Mouse (Mus musculus) midbrain, embryonic 11.5 days (tissue): ENCODE results near the gene Zfp628. TPM values are rescaled to one million over a fixed set of nuclear protein-coding genes. Genes with fewer than 3 reads are reported as not detected.

ENCODE experiments used
- ATAC-seq: fragments of 200-750 bp; cut with Nextera tagmentation; 2 replicates; pipeline ENCODE4 v1.8.0; 2017; ENCODE audit warnings: moderate TSS enrichment, moderate library complexity; ENCODE audit not compliant: low FRiP score
- DNase-seq: peaks from one replicate; pipeline ENCODE4 v3.0.0; 2015; ENCODE audit warnings: low spot score; ENCODE audit errors: missing footprints
- H3K27ac ChIP-seq: fragments of 300-500 bp; sonication (generic); 2 replicates; pipeline ENCODE4 v1.5.1; 2014; ENCODE audit warnings: low read depth, low read length
- H3K27me3 ChIP-seq: fragments of 300-500 bp; sonication (generic); 2 replicates; pipeline ENCODE4 v1.6.1; 2014; ENCODE audit warnings: mild to moderate bottlenecking, low read length, moderate library complexity, mixed read lengths; ENCODE audit not compliant: control insufficient read depth, insufficient read depth
- H3K36me3 ChIP-seq: fragments of 300-500 bp; sonication (generic); 2 replicates; pipeline ENCODE4 v1.6.1; 2014; ENCODE audit warnings: mild to moderate bottlenecking, low read length, moderate library complexity, mixed read lengths; ENCODE audit not compliant: control insufficient read depth, insufficient read depth
- H3K4me1 ChIP-seq: fragments of 300-500 bp; sonication (generic); 2 replicates; pipeline ENCODE4 v1.6.1; 2014; ENCODE audit warnings: low read length; ENCODE audit not compliant: control insufficient read depth, insufficient read depth
- H3K4me2 ChIP-seq: fragments of 300-500 bp; sonication (generic); 2 replicates; pipeline ENCODE4 v1.6.1; 2014; ENCODE audit warnings: mild to moderate bottlenecking, moderate library complexity
- H3K4me3 ChIP-seq: fragments of 300-500 bp; sonication (generic); 2 replicates; pipeline ENCODE4 v1.5.1; 2014; ENCODE audit warnings: low read depth, low read length
- H3K9ac ChIP-seq: fragments of 300-500 bp; sonication (generic); 2 replicates; pipeline ENCODE4 v1.6.1; 2014; ENCODE audit warnings: low read length
- H3K9me3 ChIP-seq: fragments of 300-500 bp; sonication (generic); 2 replicates; pipeline ENCODE4 v1.6.1; 2016; ENCODE audit warnings: low read length; ENCODE audit not compliant: control insufficient read depth
- WGBS: fragments of 180-500 bp; shearing (Covaris S2); extraction: QIAGEN DNeasy Blood & Tissue Kit; methylation state at CpG from one replicate; pipeline ENCODE4 v1.1.7; 2014; 5-methylcytosine and 5-hydroxymethylcytosine counted together
- polyA plus RNA-seq: library from polyadenylated mRNA; unstranded; fragments of >200 nt; fragmentation: Nextera tagmentation; extraction: Ambion mirVana; gene quantifications from 2 replicates; pipeline ENCODE4 v1.2.1, GENCODE M21; 2014

The Zfp628 gene
- polyA plus RNA-seq, 1 experiment from 2014 or later = 3.5 TPM

DNA sequence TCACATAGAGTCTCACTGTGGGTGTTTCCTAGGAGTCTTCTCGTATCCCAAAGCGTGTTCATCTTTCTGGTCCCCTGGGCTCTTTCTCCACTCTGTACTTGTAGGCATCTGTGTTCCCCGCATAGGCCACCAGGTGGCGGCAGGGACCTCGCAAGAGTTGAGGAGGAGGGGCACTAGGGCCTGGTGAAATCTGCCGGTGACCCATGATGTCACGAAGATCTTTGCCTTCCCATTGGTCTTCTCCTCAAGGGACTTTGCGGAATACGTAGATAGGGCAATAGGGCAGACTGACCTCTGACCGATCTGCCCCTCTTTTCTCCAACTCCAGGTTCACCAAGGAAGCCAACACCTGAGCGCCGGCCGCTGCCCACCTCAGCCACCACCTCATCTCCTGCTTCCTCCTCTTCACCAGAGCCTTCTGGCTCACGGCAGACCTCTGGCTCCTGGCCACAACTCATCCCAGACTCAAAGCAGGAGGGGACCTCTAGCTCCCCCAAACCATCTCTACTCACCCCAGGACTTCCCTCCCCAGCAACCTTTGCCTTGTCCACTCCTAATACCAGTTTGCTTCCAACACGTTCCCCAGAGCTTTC, 28.3 kb downstream of the Zfp628 start:
- no peaks in the 10 kb centered on the region for H3K9me3 ChIP-seq
- H3K4me3 ChIP-seq = peak overlapping the region; percentile 10; the same call in 1 of the 2 replicates
- ATAC-seq (peak; percentile 81), DNase-seq (peak; percentile 98)
- no peak overlapping the region for H3K9ac ChIP-seq
- H3K4me2 ChIP-seq = peak overlapping the region; percentile 38
- H3K27me3 ChIP-seq = no peaks in the 10 kb centered on the region
- 18% methylated on average over 15 of the region's 15 CpGs for WGBS
- H3K36me3 ChIP-seq = no peaks in the 10 kb centered on the region
- H3K4me1 ChIP-seq = 0 out of 2 replicates have a peak, but pooled peaks cover 2% of the 10 kb centered on the region
- H3K27ac ChIP-seq = no peak overlapping the region

DNA sequence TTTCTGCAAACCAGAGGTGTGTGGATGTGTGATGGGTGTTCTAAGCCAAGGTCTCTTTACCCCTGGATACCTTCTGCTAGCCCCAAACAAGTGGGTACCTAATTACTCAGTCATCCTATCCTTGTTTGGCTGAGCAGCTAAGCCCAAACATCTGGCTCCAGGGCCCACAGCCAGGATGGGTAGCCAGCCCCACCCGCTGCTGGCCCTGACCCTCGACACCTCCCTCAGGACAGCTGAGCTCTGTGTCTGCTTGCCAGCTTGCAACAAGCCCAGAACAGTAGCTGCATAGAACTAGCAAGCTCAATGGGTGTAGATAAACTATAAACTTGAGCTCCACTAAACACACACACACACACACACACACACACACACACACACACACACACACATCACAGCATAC, 32.8 kb downstream of the Zfp628 start:
- DNase-seq (no peak), ATAC-seq (no peak)
- 69% methylated on average over 2 of the region's 2 CpGs for WGBS
- Histone ChIP-seq H3K27me3 (no peaks in the 10 kb centered on the region), H3K36me3 (no peaks in the 10 kb centered on the region), H3K4me2 (no peak overlapping the region), H3K9me3 (no peaks in the 10 kb centered on the region), H3K4me3 (no peak overlapping the region), H3K9ac (no peak overlapping the region), H3K27ac (no peak overlapping the region), H3K4me1 (0 out of 2 replicates have a peak, but pooled peaks cover 2% of the 10 kb centered on the region)

DNA sequence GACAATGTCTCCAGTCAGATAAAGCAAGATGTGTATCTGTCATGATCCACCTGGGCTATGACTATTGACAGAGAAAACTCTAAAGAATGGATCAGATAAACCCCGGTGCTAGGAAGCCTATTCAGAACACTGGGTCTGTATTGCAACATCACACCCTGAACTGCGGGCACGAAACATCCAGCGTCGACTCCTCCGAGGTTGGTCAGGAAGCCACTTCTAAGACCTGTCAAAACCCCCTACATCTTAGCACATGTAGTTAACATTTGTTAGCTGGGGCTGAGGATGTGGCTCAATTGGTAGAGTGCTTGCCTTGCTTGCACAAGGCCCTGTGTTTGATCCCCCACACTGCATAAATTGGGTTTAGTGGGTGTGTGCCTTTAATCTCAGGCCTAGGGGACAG, 33.4 kb downstream of the Zfp628 start:
- Histone ChIP-seq H3K27ac (no peak overlapping the region), H3K9ac (no peak overlapping the region), H3K4me3 (no peak overlapping the region), H3K9me3 (no peaks in the 10 kb centered on the region), H3K4me2 (no peak overlapping the region), H3K27me3 (no peaks in the 10 kb centered on the region), H3K36me3 (no peaks in the 10 kb centered on the region), H3K4me1 (0 out of 2 replicates have a peak, but pooled peaks cover 2% of the 10 kb centered on the region)
- DNase-seq (no peak), ATAC-seq (no peak)
- WGBS = 74% methylated on average over 6 of the region's 6 CpGs

DNA sequence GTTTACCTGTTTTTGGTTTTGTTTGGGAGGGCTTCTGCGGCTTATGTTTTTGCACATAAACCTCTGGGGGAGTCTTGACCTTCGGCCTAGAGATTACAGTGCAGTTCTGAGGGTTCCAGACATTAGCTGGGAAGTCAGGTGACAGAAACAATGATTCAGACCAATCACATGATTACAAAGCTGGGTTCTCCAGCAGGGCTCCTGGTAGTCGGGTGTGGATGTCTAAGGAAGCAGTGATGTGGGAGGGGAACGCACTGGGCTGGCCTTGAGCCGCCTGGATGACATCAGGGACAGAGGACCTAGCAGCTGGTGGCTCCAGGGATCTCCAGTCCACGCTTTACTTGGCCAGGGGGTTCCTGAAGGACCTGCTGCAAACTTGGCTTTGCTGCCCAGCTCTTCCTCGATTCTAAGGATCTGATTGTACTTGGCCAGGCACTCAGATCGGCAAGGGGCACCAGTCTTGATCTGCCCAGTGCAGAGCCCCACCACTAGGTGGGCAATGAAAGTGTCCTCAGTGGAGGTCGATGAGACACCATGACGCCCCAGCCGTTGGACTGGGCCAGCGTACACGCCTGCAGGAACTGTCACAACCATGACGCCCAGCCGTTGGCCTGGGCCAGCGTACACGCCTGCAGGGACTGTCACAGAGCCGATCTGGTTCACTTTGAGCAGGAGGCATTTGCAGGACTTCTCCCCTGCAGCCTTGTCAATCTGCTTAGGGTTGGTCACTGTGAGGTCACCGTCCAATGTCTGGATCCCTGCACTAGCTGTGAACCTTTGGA, 35.7 kb downstream of the Zfp628 start:
- 88% methylated on average over 19 of the region's 19 CpGs for WGBS
- Histone ChIP-seq H3K4me2 (no peak overlapping the region), H3K27me3 (no peaks in the 10 kb centered on the region), H3K27ac (no peak overlapping the region), H3K9me3 (no peaks in the 10 kb centered on the region), H3K4me1 (no peaks in the 10 kb centered on the region), H3K4me3 (no peak overlapping the region), H3K9ac (no peak overlapping the region), H3K36me3 (no peaks in the 10 kb centered on the region)
- DNase-seq (no peak), ATAC-seq (no peak)

DNA sequence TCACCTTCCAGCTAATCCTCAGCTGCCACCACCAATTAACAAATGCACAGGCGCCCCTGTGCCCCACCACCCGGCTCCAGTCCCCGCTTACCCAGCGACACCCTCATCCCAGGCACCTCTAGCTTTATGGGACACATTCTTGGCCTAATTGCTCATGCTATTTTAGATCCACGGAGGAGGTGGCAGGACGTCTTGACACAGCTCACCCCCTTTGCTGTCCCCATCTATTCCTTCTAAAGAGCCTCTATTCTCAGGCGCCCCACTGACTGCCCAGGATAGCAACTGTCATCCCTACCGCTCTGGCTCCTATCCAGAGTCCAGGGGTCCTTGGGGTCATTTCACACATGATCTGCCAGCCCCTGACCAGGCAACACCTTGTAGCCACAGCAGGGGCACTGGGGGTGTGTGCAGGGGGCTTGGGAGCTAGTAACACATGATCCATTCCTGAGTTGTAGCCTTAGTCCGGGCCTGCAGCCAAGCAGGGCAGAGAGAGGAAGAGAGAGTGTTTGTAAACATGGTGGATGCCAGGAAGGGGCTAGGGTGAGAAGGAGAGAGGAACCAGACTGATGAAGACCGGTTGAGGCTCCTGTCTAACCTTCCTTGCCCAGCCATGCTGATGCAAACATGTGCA, 38.9 kb downstream of the Zfp628 start:
- Histone ChIP-seq H3K9me3 (no peaks in the 10 kb centered on the region), H3K4me3 (no peak overlapping the region)
- WGBS = 36% methylated on average over 10 of the region's 10 CpGs

DNA sequence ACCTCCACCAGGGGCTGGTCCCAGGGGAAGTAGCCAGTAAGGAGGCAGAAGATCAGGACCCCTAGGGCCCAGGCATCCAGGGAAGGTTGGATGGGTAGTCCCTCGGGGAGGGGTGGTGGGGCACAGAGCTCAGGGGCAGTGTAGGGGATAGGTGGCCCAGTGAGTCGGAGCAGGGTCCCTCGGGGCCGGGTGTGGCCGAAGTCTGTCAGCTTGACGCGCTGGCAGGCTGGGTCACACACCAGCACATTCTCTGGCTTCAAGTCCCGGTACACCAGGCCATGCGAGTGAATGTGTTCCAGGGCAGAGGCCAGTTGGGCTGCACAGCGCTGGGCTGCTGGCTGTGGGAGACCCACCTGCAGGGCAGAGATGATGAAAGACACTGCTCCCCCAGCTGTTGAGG, 42.3 kb downstream of the Zfp628 start:
- Histone ChIP-seq H3K36me3 (no peaks in the 10 kb centered on the region), H3K4me3 (no peak overlapping the region), H3K9ac (no peak overlapping the region), H3K27ac (no peak overlapping the region), H3K4me2 (no peak overlapping the region), H3K27me3 (no peaks in the 10 kb centered on the region), H3K9me3 (no peaks in the 10 kb centered on the region), H3K4me1 (no peaks in the 10 kb centered on the region)
- ATAC-seq = no peak
- peak; percentile 8 for DNase-seq
- WGBS = 86% methylated on average over 10 of the region's 10 CpGs

More for the DNA sequence above, 38.9 kb downstream of the Zfp628 start:
- no peak for ATAC-seq
- no peak for DNase-seq
- Histone ChIP-seq H3K9ac (no peak overlapping the region), H3K4me2 (no peak overlapping the region), H3K27ac (no peak overlapping the region), H3K27me3 (no peaks in the 10 kb centered on the region), H3K4me1 (no peaks in the 10 kb centered on the region), H3K36me3 (no peaks in the 10 kb centered on the region)

DNA sequence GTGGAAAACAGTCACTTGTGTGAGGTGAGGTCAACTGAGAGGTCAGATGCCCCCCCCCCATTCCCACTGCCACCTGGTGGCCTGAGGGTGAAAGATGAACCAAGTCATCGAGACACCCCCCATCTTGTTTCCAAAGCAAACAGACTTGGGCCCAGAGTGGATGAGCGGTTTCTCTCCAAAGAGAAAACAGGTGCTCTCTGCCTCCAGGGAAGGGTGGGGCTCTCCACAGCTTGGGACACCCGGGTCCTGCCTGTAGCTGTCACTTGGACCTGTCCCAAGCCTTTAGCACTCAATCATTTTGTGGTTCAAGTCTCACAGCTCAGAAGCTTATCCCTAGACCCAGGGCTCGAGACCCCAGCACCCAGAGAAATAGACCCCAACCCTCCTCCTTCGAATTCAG, 48.5 kb downstream of the Zfp628 start:
- Histone ChIP-seq H3K27me3 (no peaks in the 10 kb centered on the region), H3K36me3 (no peaks in the 10 kb centered on the region), H3K27ac (no peak overlapping the region), H3K9me3 (no peaks in the 10 kb centered on the region), H3K4me3 (no peak overlapping the region), H3K9ac (no peak overlapping the region), H3K4me2 (no peak overlapping the region), H3K4me1 (no peaks in the 10 kb centered on the region)
- ATAC-seq = no peak
- WGBS = 81% methylated on average over 5 of the region's 5 CpGs
- DNase-seq = peak; percentile 4

DNA sequence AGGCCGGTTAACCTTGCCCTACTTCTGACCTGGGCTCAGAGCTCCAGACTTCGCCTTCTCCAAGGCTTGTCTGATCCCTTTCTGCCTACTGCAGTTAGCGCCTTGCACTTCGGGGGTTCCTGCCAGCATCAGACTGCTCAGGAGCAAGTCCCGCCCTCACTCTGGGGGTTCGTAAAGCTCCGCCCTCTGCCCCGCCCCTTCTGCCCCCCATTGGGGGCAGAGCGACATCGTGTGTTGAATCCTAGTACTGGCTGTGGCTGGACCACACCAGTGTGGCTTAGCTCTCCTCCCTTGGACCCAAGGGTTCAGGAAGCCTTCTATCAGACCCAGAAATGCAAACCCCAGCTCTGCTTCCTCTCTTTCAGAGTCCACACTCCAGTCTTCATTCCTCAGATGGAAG, 49.3 kb downstream of the Zfp628 start, which contains the start of gene Sbk2:
Gene Sbk2 (minus strand): TSS at position 135 of the 400 bp plus-strand sequence.
- Histone ChIP-seq H3K4me2 (no peak within 1 kb of the TSS), H3K27ac (no peak within 1 kb of the TSS), H3K9me3 (no peaks in the 10 kb centered on the region), H3K4me1 (no peaks in the 10 kb centered on the region), H3K27me3 (no peaks in the 10 kb centered on the region), H3K36me3 (no peaks in the 10 kb centered on the region), H3K9ac (no peak within 1 kb of the TSS), H3K4me3 (no peak within 1 kb of the TSS)
- peak; percentile 80; the same call in 1 of the 2 replicates for ATAC-seq
- peak; percentile 90 for DNase-seq
- WGBS = 7% methylated on average over 10 of the region's 10 CpGs

DNA sequence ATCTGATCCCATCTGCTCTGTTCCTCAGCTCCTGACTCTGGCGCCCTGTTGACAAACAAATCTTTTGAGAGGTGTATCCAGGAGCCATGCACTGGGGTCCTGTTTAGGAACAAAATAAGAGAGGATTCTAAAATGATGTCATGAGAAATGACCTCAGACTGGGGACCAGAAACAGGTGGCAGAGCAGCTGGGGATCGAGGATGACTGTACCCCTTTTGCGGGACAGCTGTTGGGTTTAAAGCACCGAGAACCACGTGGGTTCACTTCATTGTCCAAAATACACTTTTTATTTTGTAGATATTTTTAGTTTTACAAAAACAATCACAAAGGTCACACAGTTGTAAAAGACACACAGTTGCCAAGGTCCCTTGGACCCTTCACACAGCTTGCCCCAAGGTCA, 50.0 kb downstream of the Zfp628 start:
- Histone ChIP-seq H3K4me3 (no peak overlapping the region), H3K36me3 (no peaks in the 10 kb centered on the region), H3K4me2 (no peak overlapping the region), H3K4me1 (no peaks in the 10 kb centered on the region), H3K27ac (no peak overlapping the region), H3K9me3 (no peaks in the 10 kb centered on the region), H3K27me3 (no peaks in the 10 kb centered on the region), H3K9ac (no peak overlapping the region)
- DNase-seq = no peak
- WGBS = 84% methylated on average over 5 of the region's 5 CpGs
- no peak for ATAC-seq
